Mouse (Mus musculus) large intestine, adult 2 months (tissue): ENCODE results near the gene Eno2. TPM values are rescaled to one million over a fixed set of nuclear protein-coding genes. Genes with fewer than 3 reads are reported as not detected.

Source experiments
- DNase-seq: peaks from one replicate; pipeline ENCODE4 v3.0.0-alpha.2; 2012; ENCODE audit warnings: low read depth, low spot score
- WGBS: fragments of 180-500 bp; shearing (Covaris S2); methylation state at CpG from one replicate; pipeline ENCODE4 v1.1.7; 2018; 5-methylcytosine and 5-hydroxymethylcytosine counted together
- polyA plus RNA-seq: library from polyadenylated mRNA; depleted of rRNA; stranded (reverse); fragments of >200 nt; gene quantifications from 2 replicates; pipeline ENCODE4 v1.2.3, GENCODE M21; 2012; rRNA removed

Gene Eno2
- polyA plus RNA-seq, 1 experiment = 4.2 TPM

- DNase-seq = no peak
- WGBS = 29% methylated on average over 11 of the region's 11 CpGs
These were observed 48.6 kb downstream of the Eno2 start for GRCm38 (mm10) chr6:124720904-124721303.

DNA sequence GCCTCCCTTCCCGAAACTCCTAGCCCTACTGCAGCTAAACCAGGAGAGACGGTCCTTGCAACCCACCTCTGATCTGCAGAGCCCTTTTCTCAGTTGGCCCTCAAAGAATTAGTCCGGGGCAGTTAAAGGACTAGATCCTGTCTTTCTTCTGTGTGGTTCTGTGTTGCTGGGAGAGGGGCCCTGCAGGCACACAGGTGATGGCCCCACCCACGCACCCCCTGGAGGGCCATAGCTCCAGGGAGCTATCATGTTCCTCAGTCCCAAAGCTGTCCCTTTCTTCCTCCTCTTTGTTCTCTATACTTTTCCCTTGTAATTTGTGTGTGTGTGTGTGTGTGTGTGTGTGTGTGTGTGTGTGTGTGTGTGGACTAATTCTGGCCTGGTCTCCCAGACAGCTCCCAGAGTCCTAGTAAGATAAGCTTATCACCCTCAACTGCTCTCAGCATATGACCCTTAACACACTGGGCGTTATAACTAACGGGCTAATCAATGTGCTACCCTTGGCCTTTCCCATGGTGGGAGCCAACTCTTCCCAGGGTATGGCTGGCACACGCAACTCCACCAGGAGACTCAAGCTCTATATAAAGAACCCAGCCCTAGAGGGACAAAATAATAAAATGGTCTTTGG, 50.0 kb downstream of the Eno2 start:
- DNase-seq = no peak
- 25% methylated on average over 7 of the region's 7 CpGs for WGBS

DNA sequence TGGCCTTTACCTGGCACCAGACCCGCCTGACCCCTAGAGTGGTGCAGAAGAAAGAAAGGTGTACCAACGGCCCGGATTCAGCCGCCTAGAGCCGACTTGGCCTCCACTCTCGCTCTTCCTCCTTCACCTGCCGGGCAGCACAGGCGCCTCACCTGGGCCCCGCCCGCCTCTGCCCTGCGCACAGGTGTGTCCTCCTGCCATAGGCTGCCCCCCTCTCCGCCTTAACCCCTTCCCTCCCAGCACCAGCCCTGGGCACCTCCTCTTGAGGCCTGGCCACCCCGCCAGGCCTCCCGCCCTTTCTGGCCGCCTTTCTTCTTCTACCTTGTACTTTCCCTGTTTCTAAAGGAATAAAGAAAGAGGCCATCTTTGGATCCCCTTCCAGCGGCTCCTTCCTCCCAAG, 50.8 kb downstream of the Eno2 start:
- no peak for DNase-seq
- WGBS = 27% methylated on average over 15 of the region's 16 CpGs

DNA sequence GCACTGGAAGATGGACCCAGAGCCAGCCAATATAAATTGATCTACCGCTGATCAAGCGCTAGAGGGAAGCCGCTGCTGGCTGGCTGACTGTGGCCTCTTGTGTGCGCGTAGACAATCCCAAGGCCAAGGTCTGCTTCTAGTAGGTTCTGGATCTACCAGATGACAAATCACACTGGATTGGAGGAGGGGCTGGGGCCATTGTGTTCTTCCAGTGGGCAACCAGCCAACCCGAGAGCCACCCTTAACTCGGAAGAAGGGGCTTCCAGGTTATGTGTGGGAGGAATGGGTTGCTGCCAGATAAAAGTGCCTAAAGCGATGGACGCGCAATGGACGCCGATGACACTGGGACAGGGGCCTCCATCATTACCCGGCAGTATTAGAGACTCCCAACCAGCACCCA, 51.5 kb downstream of the Eno2 start:
- DNase-seq = no peak
- WGBS = 32% methylated on average over 13 of the region's 13 CpGs

DNA sequence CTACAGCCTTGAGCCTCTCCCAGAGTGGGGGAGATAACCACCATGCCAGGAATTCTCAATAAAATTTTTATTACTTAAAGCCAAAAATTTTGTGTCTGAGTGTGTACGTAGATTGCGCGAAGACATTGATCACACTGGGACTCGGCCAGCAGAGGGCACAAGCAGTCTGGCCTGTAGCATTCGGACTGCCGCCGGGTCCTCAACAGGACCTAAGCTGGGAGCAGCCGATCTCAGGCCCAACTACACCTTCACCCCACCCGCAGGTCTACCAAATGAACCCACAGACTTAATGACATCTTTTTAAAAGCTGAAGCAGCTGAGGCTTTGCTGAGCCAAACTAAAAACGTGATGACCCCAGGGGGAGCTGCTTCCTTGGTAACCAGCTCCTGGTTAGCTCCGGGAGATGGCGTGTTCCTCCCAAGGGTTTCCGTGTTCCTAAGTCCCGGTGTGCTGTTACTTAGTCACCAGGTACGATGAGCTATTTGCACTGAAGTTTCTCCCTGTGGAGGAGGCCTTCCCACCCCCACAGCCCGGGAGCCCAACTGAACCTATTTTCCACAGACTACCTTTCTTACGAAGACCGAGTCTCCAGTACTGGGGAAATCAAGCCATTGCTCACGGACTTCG, 52.5 kb downstream of the Eno2 start:
- WGBS = 21% methylated on average over 20 of the region's 20 CpGs
- no peak for DNase-seq

DNA sequence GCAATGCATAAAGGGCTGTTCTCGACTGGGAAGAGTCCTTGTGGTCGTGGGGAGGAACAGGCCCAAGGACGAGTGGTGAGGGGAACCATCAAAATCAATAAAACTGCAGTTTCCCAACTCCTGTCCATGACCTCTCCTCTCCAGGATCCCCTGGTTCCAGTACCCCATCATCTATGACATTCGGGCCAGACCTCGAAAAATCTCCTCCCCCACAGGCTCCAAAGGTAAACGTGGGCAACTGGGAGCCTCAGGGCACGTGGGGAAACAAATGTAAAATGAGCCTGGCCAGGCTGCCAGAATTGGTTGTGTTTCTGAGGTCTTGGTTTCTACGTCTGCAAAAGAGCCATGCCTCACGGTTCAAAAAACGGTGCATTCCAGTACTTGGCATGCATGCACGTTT, 56.6 kb downstream of the Eno2 start:
- DNase-seq = no peak
- 6% methylated on average over 11 of the region's 11 CpGs for WGBS

GRCm38 (mm10) chr6:124711824-124712782, 57.4 kb downstream of the Eno2 start, which contains the start of the genes Emg1 and Phb2:
Gene Emg1 (minus strand): TSS chr6:124712178.
Gene Phb2 (plus strand): TSS chr6:124712336.
- peak; percentile 91 for DNase-seq
- WGBS = under 1% methylated on average over 76 of the region's 76 CpGs

Other genes with a start within 250 kb of the Eno2 start
- 31.4 and 47.1 TPM in 2 replicates for gene C1s1, start 227.3 kb downstream of the Eno2 start, polyA plus RNA-seq
- 0.04 TPM in 1 of 2 replicates, not detected in the other for gene C1rb, start 199.4 kb downstream of the Eno2 start, polyA plus RNA-seq
- gene C1s2, start 133.6 kb downstream of the Eno2 start, polyA plus RNA-seq = 0.02 and 0.18 TPM in 2 replicates
- gene Lpcat3, start 106.6 kb downstream of the Eno2 start, polyA plus RNA-seq = 211 and 383 TPM in 2 replicates
- 90.6 and 107 TPM in 2 replicates for gene Emg1, start 57.5 kb downstream of the Eno2 start, polyA plus RNA-seq
- gene Phb2, start 57.3 kb downstream of the Eno2 start, polyA plus RNA-seq = 215 and 267 TPM in 2 replicates
- 35.0 and 38.7 TPM in 2 replicates for gene Ptpn6, start 31.0 kb downstream of the Eno2 start, polyA plus RNA-seq
- 156 TPM in 2 replicates for gene Grcc10, start 28.3 kb downstream of the Eno2 start, polyA plus RNA-seq
- not detected in 2 replicates for gene Gm45234, start 13.7 kb downstream of the Eno2 start, polyA plus RNA-seq
- 31.9 and 33.6 TPM in 2 replicates for gene Atn1, start 13.1 kb downstream of the Eno2 start, polyA plus RNA-seq
- 0.47 and 1.1 TPM in 2 replicates for gene Lrrc23, start 10.1 kb upstream of the Eno2 start, polyA plus RNA-seq
- 23.9 and 28.5 TPM in 2 replicates for gene Spsb2, start 39.0 kb upstream of the Eno2 start, polyA plus RNA-seq
- gene Tpi1, start 44.6 kb upstream of the Eno2 start, polyA plus RNA-seq = 671 and 859 TPM in 2 replicates
- gene Usp5, start 59.8 kb upstream of the Eno2 start, polyA plus RNA-seq = 58.3 and 64.0 TPM in 2 replicates
- 120 and 146 TPM in 2 replicates for gene Cdca3, start 59.9 kb upstream of the Eno2 start, polyA plus RNA-seq
- gene Gnb3, start 70.6 kb upstream of the Eno2 start, polyA plus RNA-seq = 0.11 and 0.12 TPM in 2 replicates
- 8.3 and 10.5 TPM in 2 replicates for gene P3h3, start 88.1 kb upstream of the Eno2 start, polyA plus RNA-seq
- gene Gpr162, start 94.3 kb upstream of the Eno2 start, polyA plus RNA-seq = 1.1 and 1.7 TPM in 2 replicates
- 6.7 and 7.9 TPM in 2 replicates for gene Cd4, start 118.5 kb upstream of the Eno2 start, polyA plus RNA-seq
- gene Lag3, start 142.0 kb upstream of the Eno2 start, polyA plus RNA-seq = 3.8 and 4.7 TPM in 2 replicates
- 658 and 1,077 TPM in 2 replicates for gene Ptms, start 150.4 kb upstream of the Eno2 start, polyA plus RNA-seq
- gene Mlf2, start 161.7 kb upstream of the Eno2 start, polyA plus RNA-seq = 350 and 390 TPM in 2 replicates
- 149 and 151 TPM in 2 replicates for gene Cops7a, start 195.9 kb upstream of the Eno2 start, polyA plus RNA-seq
- gene Pianp, start 227.0 kb upstream of the Eno2 start, polyA plus RNA-seq = 2.3 and 3.3 TPM in 2 replicates
- 39.5 and 59.5 TPM in 2 replicates for gene Zfp384, start 239.5 kb upstream of the Eno2 start, polyA plus RNA-seq